Mouse (Mus musculus) MEL (cell line): Measurements from ENCODE around the gene Zfp827. TPM values are rescaled to one million over a fixed set of nuclear protein-coding genes. Genes with fewer than 3 reads are reported as not detected.

Experiments used
- DNase-seq: peaks from one replicate; pipeline ENCODE4 v3.0.0; 2011; ENCODE audit warnings: low read depth, low spot score
- H3K27ac ChIP-seq: 2 replicates; pipeline ENCODE4 v1.5.1; 2012; ENCODE audit warnings: low read depth, mild to moderate bottlenecking, control low read depth, low read length, moderate library complexity; ENCODE audit not compliant: control insufficient read depth
- H3K27me3 ChIP-seq, 2 experiments: fragments of 150-350 bp in 1 of 2; sonication (generic) in 1 of 2; 2 replicates each; pipeline ENCODE4 v1.6.1; 2012; ENCODE audit warnings: low read length in 2 of 2, mild to moderate bottlenecking in 2 of 2, improper control_type of control experiment in 1 of 2, moderate library complexity in 1 of 2; ENCODE audit not compliant: insufficient read depth in 2 of 2, control insufficient read depth in 1 of 2
- H3K36me3 ChIP-seq, 2 experiments: 2 replicates each; pipeline ENCODE4 v1.6.1; 2012 to 2014; ENCODE audit warnings: low read length in 2 of 2, improper control_type of control experiment in 1 of 2, inconsistent platforms in 1 of 2, mild to moderate bottlenecking in 1 of 2; ENCODE audit not compliant: insufficient read depth in 2 of 2, control insufficient read depth in 1 of 2
- H3K4me1 ChIP-seq, 2 experiments: fragments of 150-350 bp in 1 of 2; sonication (generic) in 1 of 2; 2 replicates each; pipeline ENCODE4 v1.6.1; 2012; ENCODE audit warnings: low read length in 2 of 2, improper control_type of control experiment in 1 of 2, mild to moderate bottlenecking in 1 of 2; ENCODE audit not compliant: insufficient read depth in 2 of 2, control insufficient read depth in 1 of 2
- H3K4me3 ChIP-seq, 2 experiments: fragments of 150-350 bp in 1 of 2; sonication (generic) in 1 of 2; 2 replicates each; pipeline ENCODE4 v1.5.1; 2012; ENCODE audit warnings: low read depth in 2 of 2, low read length in 2 of 2, mild to moderate bottlenecking in 2 of 2, moderate library complexity in 2 of 2, control low read depth in 1 of 2, improper control_type of control experiment in 1 of 2; ENCODE audit not compliant: control insufficient read depth in 1 of 2, insufficient read depth in 1 of 2
- H3K79me2 ChIP-seq: 2 replicates; pipeline ENCODE4 v1.6.1; 2012; ENCODE audit warnings: mild to moderate bottlenecking, low read length, moderate library complexity; ENCODE audit not compliant: control insufficient read depth, poor library complexity, insufficient read depth
- H3K9ac ChIP-seq: 2 replicates; pipeline ENCODE4 v1.6.1; 2012; ENCODE audit warnings: low read depth, mild to moderate bottlenecking, control low read depth, low read length, moderate library complexity; ENCODE audit not compliant: control insufficient read depth, poor library complexity, severe bottlenecking
- H3K9me3 ChIP-seq: fragments of 150-350 bp; sonication (generic); replicated peaks from 2 replicates; pipeline ENCODE4 v1.6.1; 2012; ENCODE audit warnings: mild to moderate bottlenecking, low read length, improper control_type of control experiment, moderate library complexity; ENCODE audit not compliant: insufficient read depth
- BHLHE40 ChIP-seq: IDR thresholded peaks from 2 replicates; pipeline ENCODE4 v1.6.1; 2012; ENCODE audit warnings: low read depth, mild to moderate bottlenecking, inconsistent platforms, low read length, improper control_type of control experiment, borderline replicate concordance
- CHD1 ChIP-seq: IDR thresholded peaks from 2 replicates; pipeline ENCODE4 v1.6.1; 2012; ENCODE audit warnings: low read depth, mild to moderate bottlenecking, inconsistent platforms, low read length, improper control_type of control experiment
- CTCF ChIP-seq, 3 experiments: IDR thresholded peaks in 2 of 3; conservative IDR thresholded peaks in 1 of 3; 2 replicates each; pipeline ENCODE4 v1.5.1; 2011 to 2012; ENCODE audit warnings: low read length in 3 of 3, low read depth in 2 of 3, mild to moderate bottlenecking in 2 of 3, improper control_type of control experiment in 1 of 3, inconsistent platforms in 1 of 3, mixed read lengths in 1 of 3, moderate library complexity in 1 of 3; ENCODE audit not compliant: control insufficient read depth in 1 of 3, insufficient read depth in 1 of 3, poor library complexity in 1 of 3, severe bottlenecking in 1 of 3
- ELF1 ChIP-seq: IDR thresholded peaks from 2 replicates; pipeline ENCODE4 v1.6.1; 2014; ENCODE audit warnings: low read depth, mild to moderate bottlenecking, inconsistent platforms, low read length, improper control_type of control experiment, moderate library complexity
- GABPA ChIP-seq: IDR thresholded peaks from 2 replicates; pipeline ENCODE4 v1.6.1; 2012; ENCODE audit warnings: low read depth, mild to moderate bottlenecking, inconsistent platforms, low read length, improper control_type of control experiment, moderate library complexity
- GATA1 ChIP-seq: IDR thresholded peaks from 2 replicates; pipeline ENCODE4 v1.6.1; 2011; ENCODE audit warnings: low read depth, low read length, improper control_type of control experiment
- HCFC1 ChIP-seq: IDR thresholded peaks from 2 replicates; pipeline ENCODE4 v1.6.1; 2012; ENCODE audit warnings: low read depth, mild to moderate bottlenecking, inconsistent platforms, low read length, improper control_type of control experiment, moderate library complexity
- KAT2A ChIP-seq: conservative IDR thresholded peaks from 2 replicates; pipeline ENCODE4 v1.6.1; 2012; ENCODE audit warnings: low read depth, low read length, improper control_type of control experiment, inconsistent platforms
- MAX ChIP-seq: IDR thresholded peaks from 2 replicates; pipeline ENCODE4 v1.6.1; 2011; ENCODE audit warnings: low read length, improper control_type of control experiment
- MEF2A ChIP-seq: IDR thresholded peaks from 2 replicates; pipeline ENCODE4 v1.6.1; 2014; ENCODE audit warnings: low read depth, mild to moderate bottlenecking, inconsistent platforms, low read length, improper control_type of control experiment; ENCODE audit not compliant: poor library complexity, insufficient replicate concordance, severe bottlenecking; ENCODE audit errors: extremely low read depth
- POLR2A ChIP-seq, 2 experiments: IDR thresholded peaks; 2 replicates each; pipeline ENCODE4 v1.6.1; 2011 to 2012; ENCODE audit warnings: low read length in 2 of 2, mild to moderate bottlenecking in 2 of 2, control low read depth in 1 of 2, improper control_type of control experiment in 1 of 2, low read depth in 1 of 2, moderate library complexity in 1 of 2; ENCODE audit not compliant: control insufficient read depth in 1 of 2, insufficient read depth in 1 of 2, poor library complexity in 1 of 2
- POLR2AphosphoS2 ChIP-seq: IDR thresholded peaks from 2 replicates; pipeline ENCODE4 v1.6.1; 2011; ENCODE audit warnings: low read length, improper control_type of control experiment
- RAD21 ChIP-seq: IDR thresholded peaks from 2 replicates; pipeline ENCODE4 v1.6.1; 2011; ENCODE audit warnings: mild to moderate bottlenecking, low read depth, low read length, improper control_type of control experiment
- RCOR1 ChIP-seq: IDR thresholded peaks from 2 replicates; pipeline ENCODE4 v1.6.1; 2012; ENCODE audit warnings: low read depth, mild to moderate bottlenecking, inconsistent platforms, low read length, improper control_type of control experiment
- SIN3A ChIP-seq: IDR thresholded peaks from 2 replicates; pipeline ENCODE4 v1.6.1; 2012; ENCODE audit warnings: low read length, improper control_type of control experiment, inconsistent platforms
- SMC3 ChIP-seq: IDR thresholded peaks from 2 replicates; pipeline ENCODE4 v1.6.1; 2011; ENCODE audit warnings: low read depth, low read length, improper control_type of control experiment
- TAL1 ChIP-seq: IDR thresholded peaks from 2 replicates; pipeline ENCODE4 v1.6.1; 2012; ENCODE audit warnings: mild to moderate bottlenecking, inconsistent platforms, low read length, moderate library complexity, mixed read lengths
- TBP ChIP-seq: IDR thresholded peaks from 2 replicates; pipeline ENCODE4 v1.8.0; 2011; ENCODE audit warnings: low read depth, low read length, improper control_type of control experiment
- TCF12 ChIP-seq: IDR thresholded peaks from 2 replicates; pipeline ENCODE4 v1.6.1; 2014; ENCODE audit warnings: low read depth, mild to moderate bottlenecking, inconsistent platforms, low read length, improper control_type of control experiment, moderate library complexity
- UBTF ChIP-seq: IDR thresholded peaks from 2 replicates; pipeline ENCODE4 v1.6.1; 2012; ENCODE audit warnings: low read depth, mild to moderate bottlenecking, inconsistent platforms, low read length, improper control_type of control experiment, moderate library complexity, borderline replicate concordance; ENCODE audit not compliant: insufficient read depth
- polyA plus RNA-seq, 2 experiments: library from polyadenylated mRNA; stranded (reverse) in 1 of 2; unstranded in 1 of 2; fragments of >175 nt in 1 of 2; fragments of >200 nt in 1 of 2; gene quantifications; 2 replicates each; pipeline versions ENCODE4 v1.2.1 to v1.2.4; 2012; ENCODE audit warnings: low replicate concordance in 2 of 2, low read depth in 1 of 2; ENCODE audit not compliant: insufficient read length in 2 of 2, insufficient read depth in 1 of 2, missing spikeins in 1 of 2
- total RNA-seq: library from RNA; depleted of rRNA; stranded (reverse); fragments of 300-350 nt; gene quantifications from 2 replicates; pipeline ENCODE4 v1.2.3, GENCODE M21; 2012

The Zfp827 gene
- total and polyA plus RNA-seq, 3 experiments, result not detected

DNA sequence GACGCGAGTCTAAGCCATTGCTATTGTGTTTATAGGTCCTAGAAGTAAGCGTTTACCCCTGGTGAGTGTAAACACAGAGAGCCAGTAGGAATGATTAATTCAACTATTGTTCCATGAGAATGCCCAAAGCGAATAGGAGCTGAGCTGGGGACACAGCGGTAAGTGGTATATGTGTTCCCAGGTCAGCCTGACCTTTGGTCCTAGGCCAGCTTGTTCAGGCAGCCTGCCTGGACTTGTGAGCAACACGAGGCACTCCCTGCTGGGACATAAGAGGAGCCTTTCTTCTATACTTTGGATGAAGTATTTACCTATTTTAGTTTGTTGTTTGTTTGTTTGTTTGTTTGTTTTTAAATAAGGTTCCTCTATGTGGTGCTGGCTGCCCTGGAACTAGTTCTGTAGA, 86.3 kb downstream of the Zfp827 start:
- no peak for TF ChIP-seq SMC3
- no peak for TF ChIP-seq UBTF
- no peak for TF ChIP-seq BHLHE40
- TF ChIP-seq POLR2A (IDR thresholded peaks at IDR 0.05; ENCODE audit: control insufficient read depth in 1 of 2, insufficient read depth in 1 of 2, low read depth in 1 of 2, low read length in 2 of 2, poor library complexity in 1 of 2), result no peak
- TF ChIP-seq ELF1, result no peak
- TF ChIP-seq RCOR1, result no peak
- TF ChIP-seq MAX, result no peak

DNA sequence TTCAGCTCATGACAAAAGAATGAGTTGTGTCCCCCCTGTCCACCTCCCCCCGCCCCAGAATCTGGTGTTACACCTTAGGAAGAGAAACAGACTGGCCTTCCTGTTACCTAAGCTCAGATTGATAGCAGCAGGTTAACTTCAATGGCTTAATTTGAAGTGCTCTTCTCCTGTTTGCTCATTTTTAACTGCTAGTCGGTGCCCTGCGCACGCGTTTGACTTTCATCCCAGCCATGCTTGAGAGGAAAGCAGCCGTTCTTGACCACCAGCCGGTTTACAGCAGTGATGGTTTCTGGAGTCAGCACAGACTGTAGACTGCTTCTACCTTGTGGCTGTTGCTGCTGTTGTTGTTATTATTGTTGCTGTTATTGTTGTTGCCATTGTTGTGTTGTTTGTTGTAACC, 88.2 kb downstream of the Zfp827 start:
- Histone ChIP-seq H3K9ac (no peak overlapping the region), H3K27me3 (no peaks in the 10 kb centered on the region), H3K79me2 (no peaks in the 10 kb centered on the region), H3K9me3 (no peaks in the 10 kb centered on the region), H3K4me3 (no peak overlapping the region), H3K27ac (no peak overlapping the region), H3K36me3 (no peaks in the 10 kb centered on the region), H3K4me1 (no peaks in the 10 kb centered on the region)
- DNase-seq, result no peak
- no peak for TF ChIP-seq TAL1
- no peak for TF ChIP-seq MAX
- no peak for TF ChIP-seq ELF1
- no peak for TF ChIP-seq KAT2A
- TF ChIP-seq HCFC1, result no peak
- TF ChIP-seq TBP, result no peak
- TF ChIP-seq TCF12, result no peak
- no peak for TF ChIP-seq CTCF (IDR thresholded peaks at IDR 0.05 in 2 of 3, conservative IDR thresholded peaks at IDR 0.05 in 1 of 3; ENCODE audit: control insufficient read depth in 1 of 3, insufficient read depth in 1 of 3, low read depth in 2 of 3, low read length in 3 of 3, poor library complexity in 1 of 3, severe bottlenecking in 1 of 3)
- TF ChIP-seq GABPA, result no peak
- no peak for TF ChIP-seq MEF2A
- no peak for TF ChIP-seq RAD21
- TF ChIP-seq SIN3A, result no peak
- no peak for TF ChIP-seq CHD1
- TF ChIP-seq POLR2AphosphoS2, result no peak
- no peak for TF ChIP-seq POLR2A (IDR thresholded peaks at IDR 0.05; ENCODE audit: control insufficient read depth in 1 of 2, insufficient read depth in 1 of 2, low read depth in 1 of 2, low read length in 2 of 2, poor library complexity in 1 of 2)
- TF ChIP-seq GATA1, result no peak

More for the DNA sequence above, 86.3 kb downstream of the Zfp827 start:
- DNase-seq, result no peak
- Histone ChIP-seq H3K4me1 (no peaks in the 10 kb centered on the region), H3K27ac (no peak overlapping the region), H3K9ac (no peak overlapping the region), H3K9me3 (no peaks in the 10 kb centered on the region), H3K79me2 (no peaks in the 10 kb centered on the region), H3K4me3 (no peak overlapping the region), H3K36me3 (no peaks in the 10 kb centered on the region), H3K27me3 (no peaks in the 10 kb centered on the region)
